Mouse (Mus musculus) forebrain, embryonic 16.5 days (tissue): ENCODE results near the gene Atp6v0a1. TPM values are rescaled to one million over a fixed set of nuclear protein-coding genes. Genes with fewer than 3 reads are reported as not detected.

Experiments used
- ATAC-seq: fragments of 200-750 bp; cut with Nextera tagmentation; 2 replicates; pipeline ENCODE4 v1.8.0; 2017; ENCODE audit warnings: mild to moderate bottlenecking, moderate library complexity
- H3K27ac ChIP-seq: fragments of 300-500 bp; sonication (generic); 2 replicates; pipeline ENCODE4 v1.5.1; 2014; ENCODE audit warnings: low read length, control low read depth
- H3K27me3 ChIP-seq: fragments of 300-500 bp; sonication (generic); replicated peaks from 2 replicates; pipeline ENCODE4 v1.6.1; 2014; ENCODE audit warnings: low read length; ENCODE audit not compliant: control insufficient read depth, insufficient read depth
- H3K36me3 ChIP-seq: fragments of 300-500 bp; sonication (generic); 2 replicates; pipeline ENCODE4 v1.6.1; 2014; ENCODE audit not compliant: control insufficient read depth, insufficient read depth
- H3K4me1 ChIP-seq: fragments of 300-500 bp; sonication (generic); replicated peaks from 2 replicates; pipeline ENCODE4 v1.6.1; 2014; ENCODE audit warnings: low read length; ENCODE audit not compliant: control insufficient read depth, insufficient read depth
- H3K4me2 ChIP-seq: fragments of 300-500 bp; sonication (generic); 2 replicates; pipeline ENCODE4 v1.6.1; 2014; ENCODE audit warnings: mild to moderate bottlenecking, low read length, control low read depth
- H3K4me3 ChIP-seq: fragments of 300-500 bp; sonication (generic); replicated peaks from 2 replicates; pipeline ENCODE4 v1.5.1; 2014; ENCODE audit warnings: mild to moderate bottlenecking, low read length, control low read depth
- H3K9ac ChIP-seq: fragments of 300-500 bp; sonication (generic); replicated peaks from 2 replicates; pipeline ENCODE4 v1.6.1; 2014; ENCODE audit warnings: low read depth, low read length, control low read depth
- H3K9me3 ChIP-seq: fragments of 300-500 bp; sonication (generic); 2 replicates; pipeline ENCODE4 v1.6.1; 2016; ENCODE audit warnings: low read length; ENCODE audit not compliant: control insufficient read depth
- WGBS: fragments of 180-500 bp; shearing (Covaris S2); extraction: QIAGEN DNeasy Blood & Tissue Kit; methylation state at CpG from one replicate; pipeline ENCODE4 v1.1.7; 2014; 5-methylcytosine and 5-hydroxymethylcytosine counted together
- polyA plus RNA-seq: library from polyadenylated mRNA; unstranded; fragments of >200 nt; fragmentation: Nextera tagmentation; extraction: Ambion mirVana; gene quantifications from 2 replicates; pipeline ENCODE4 v1.2.1, GENCODE M21; 2015

Atp6v0a1 gene
- polyA plus RNA-seq, 1 experiment from 2014 or later, result 111 TPM

GRCm38 (mm10) chr11:101008206-101009045 lies 826 bp upstream of the Atp6v0a1 start:
- peak overlapping the region; percentile 56 for H3K27ac ChIP-seq
- 0 out of 2 replicates have a peak, but pooled peaks cover 2% of the 10 kb centered on the region for H3K27me3 ChIP-seq
- H3K4me3 ChIP-seq, result peak overlapping the region; percentile 65
- peak overlapping the region; percentile 42 for H3K9ac ChIP-seq
- peaks cover 3% of the 10 kb centered on the region; the same call in 1 of the 2 replicates for H3K36me3 ChIP-seq
- no peak for ATAC-seq
- no peaks in the 10 kb centered on the region for H3K9me3 ChIP-seq
- H3K4me1 ChIP-seq, result peaks cover 19% of the 10 kb centered on the region
- WGBS, result 55% methylated on average over 14 of the region's 14 CpGs
- peak overlapping the region; percentile 51 for H3K4me2 ChIP-seq

- Histone ChIP-seq H3K9me3 (no peaks in the 10 kb centered on the region), H3K9ac (peak overlapping the region; percentile 77), H3K4me3 (peak overlapping the region; percentile 65), H3K36me3 (peaks cover 6% of the 10 kb centered on the region), H3K4me1 (peaks cover 19% of the 10 kb centered on the region), H3K27ac (peak overlapping the region; percentile 88), H3K4me2 (peak overlapping the region; percentile 51), H3K27me3 (0 out of 2 replicates have a peak, but pooled peaks cover 2% of the 10 kb centered on the region)
- ATAC-seq, result peak; percentile 37
- 8% methylated on average over 29 of the region's 29 CpGs for WGBS
Observed at GRCm38 (mm10) chr11:101009888-101010784, 884 bp downstream of the Atp6v0a1 start.

- Histone ChIP-seq H3K27me3 (0 out of 2 replicates have a peak, but pooled peaks cover 2% of the 10 kb centered on the region), H3K4me3 (peak overlapping the region; percentile 65; the same call in 1 of the 2 replicates)
- no peak for ATAC-seq
Observed at GRCm38 (mm10) chr11:101011641-101012040, 2.4 kb downstream of the Atp6v0a1 start.

GRCm38 (mm10) chr11:101023371-101023770 lies 14.1 kb downstream of the Atp6v0a1 start:
- H3K4me2 ChIP-seq, result no peak overlapping the region
- peak; percentile 40; the same call in 1 of the 2 replicates for ATAC-seq
- WGBS, result 56% methylated on average over 12 of the region's 12 CpGs

More at GRCm38 (mm10) chr11:101011641-101012040, 2.4 kb downstream of the Atp6v0a1 start:
- peaks cover 6% of the 10 kb centered on the region for H3K36me3 ChIP-seq
- 78% methylated on average over 6 of the region's 6 CpGs for WGBS
- H3K4me1 ChIP-seq, result peaks cover 23% of the 10 kb centered on the region
- no peak overlapping the region for H3K27ac ChIP-seq
- no peaks in the 10 kb centered on the region for H3K9me3 ChIP-seq
- H3K4me2 ChIP-seq, result peak overlapping the region; percentile 51
- no peak overlapping the region for H3K9ac ChIP-seq

DNA sequence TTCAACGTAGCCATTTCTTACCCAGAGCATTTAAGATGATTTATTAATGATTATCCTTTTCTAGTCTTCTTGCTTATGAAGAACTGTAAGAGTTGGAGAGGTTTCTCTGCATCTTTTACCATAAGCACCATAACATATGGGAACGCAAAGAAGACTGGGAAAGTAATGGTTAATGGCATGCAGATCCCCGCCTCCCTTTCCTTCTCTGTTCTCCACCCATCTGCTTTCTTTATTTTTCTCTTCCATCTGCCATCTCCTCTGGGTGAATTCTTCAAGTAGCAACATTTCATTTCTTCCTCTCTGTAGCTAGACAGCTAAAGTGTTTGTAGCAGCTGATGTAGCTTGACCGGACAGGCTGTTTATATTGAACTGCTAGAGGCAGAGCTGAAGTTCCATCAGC lies 14.7 kb downstream of the Atp6v0a1 start:
- no peak overlapping the region for H3K4me3 ChIP-seq
- peaks cover 10% of the 10 kb centered on the region for H3K4me1 ChIP-seq
- H3K4me2 ChIP-seq, result no peak overlapping the region
- H3K27ac ChIP-seq, result peak overlapping the region; percentile 37; the same call in 1 of the 2 replicates
- WGBS, result 69% methylated on average over 4 of the region's 4 CpGs
- H3K27me3 ChIP-seq, result no peaks in the 10 kb centered on the region
- H3K36me3 ChIP-seq, result peaks cover 29% of the 10 kb centered on the region
- no peaks in the 10 kb centered on the region for H3K9me3 ChIP-seq
- H3K9ac ChIP-seq, result no peak overlapping the region
- no peak for ATAC-seq

More at GRCm38 (mm10) chr11:101023371-101023770, 14.1 kb downstream of the Atp6v0a1 start:
- Histone ChIP-seq H3K4me1 (peaks cover 10% of the 10 kb centered on the region), H3K4me3 (no peak overlapping the region), H3K36me3 (peaks cover 26% of the 10 kb centered on the region), H3K9ac (no peak overlapping the region), H3K27ac (peak overlapping the region; percentile 60), H3K27me3 (no peaks in the 10 kb centered on the region), H3K9me3 (no peaks in the 10 kb centered on the region)

GRCm38 (mm10) chr11:101027121-101027520 lies 17.9 kb downstream of the Atp6v0a1 start:
- Histone ChIP-seq H3K9me3 (no peaks in the 10 kb centered on the region), H3K4me1 (peaks cover 10% of the 10 kb centered on the region), H3K9ac (no peak overlapping the region), H3K4me2 (no peak overlapping the region), H3K27ac (no peak overlapping the region), H3K4me3 (no peak overlapping the region), H3K36me3 (peaks cover 39% of the 10 kb centered on the region), H3K27me3 (no peaks in the 10 kb centered on the region)
- whole genome bisulfite sequencing, result 95% methylated on average over 11 of the region's 11 CpGs
- ATAC-seq, result no peak

DNA sequence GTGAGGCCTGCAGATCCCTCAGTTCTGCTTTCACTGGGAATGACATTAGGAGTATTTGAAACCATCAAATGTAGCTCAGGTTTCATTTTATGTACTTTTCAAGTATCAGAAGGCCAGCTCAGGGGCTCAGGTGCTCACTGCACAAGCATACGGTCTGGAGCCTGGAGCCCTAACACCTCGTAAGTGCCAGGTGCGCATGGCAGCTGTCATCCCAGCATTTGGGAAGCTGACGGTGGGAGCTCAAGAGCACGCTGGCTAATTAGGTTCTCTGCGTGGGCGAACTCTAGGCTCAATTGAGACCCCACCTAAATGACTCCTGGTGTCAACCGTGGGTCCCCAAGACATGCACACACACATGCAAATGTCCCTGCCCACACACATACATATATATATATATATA lies 20.1 kb downstream of the Atp6v0a1 start:
- Histone ChIP-seq H3K27ac (no peak overlapping the region), H3K9me3 (no peaks in the 10 kb centered on the region), H3K9ac (no peak overlapping the region), H3K4me3 (no peak overlapping the region), H3K36me3 (peaks cover 42% of the 10 kb centered on the region), H3K4me1 (0 out of 2 replicates have a peak, but pooled peaks cover under 1% of the 10 kb centered on the region), H3K4me2 (no peak overlapping the region), H3K27me3 (no peaks in the 10 kb centered on the region)
- no peak for ATAC-seq
- 69% methylated on average over 8 of the region's 8 CpGs for WGBS

DNA sequence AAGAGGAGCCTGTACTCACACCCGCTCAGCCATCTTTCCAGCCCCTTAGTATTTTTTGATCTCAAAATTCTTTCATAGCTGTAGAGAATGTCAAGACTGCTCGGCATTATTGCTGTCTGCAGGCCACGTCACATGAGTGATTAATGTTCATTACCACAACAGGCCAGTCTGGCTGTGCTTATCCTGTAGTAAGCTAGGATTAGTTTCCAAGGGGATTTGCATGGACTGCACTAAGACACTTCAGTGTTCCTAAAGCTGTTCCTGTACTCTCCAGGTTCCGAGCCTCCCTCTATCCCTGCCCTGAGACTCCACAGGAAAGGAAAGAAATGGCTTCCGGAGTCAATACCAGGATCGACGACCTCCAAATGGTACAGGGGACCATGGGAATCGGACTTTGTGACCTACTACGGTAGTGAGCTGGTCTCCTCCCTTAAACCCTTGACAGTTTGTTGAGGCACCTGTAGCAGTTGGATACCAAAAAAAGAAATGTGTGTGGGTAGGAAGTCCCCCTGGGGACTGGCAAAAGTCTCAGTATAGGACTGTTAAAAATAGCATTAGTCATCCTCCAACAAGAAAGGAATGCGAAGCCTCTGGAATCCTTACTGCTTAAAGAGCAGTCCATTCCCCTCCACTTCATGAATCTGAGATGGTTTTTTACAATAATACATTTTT lies 21.0 kb downstream of the Atp6v0a1 start:
- Histone ChIP-seq H3K27me3 (no peaks in the 10 kb centered on the region), H3K27ac (no peak overlapping the region), H3K4me1 (no peaks in the 10 kb centered on the region), H3K4me3 (no peak overlapping the region), H3K9ac (no peak overlapping the region), H3K36me3 (peaks cover 45% of the 10 kb centered on the region), H3K9me3 (no peaks in the 10 kb centered on the region), H3K4me2 (no peak overlapping the region)
- no peak for ATAC-seq
- 89% methylated on average over 10 of the region's 10 CpGs for WGBS
